Mouse (Mus musculus) small intestine, adult 2 months (tissue): Measurements from ENCODE around the gene Map4k3.

ENCODE experiments used
- CTCF ChIP-seq: fragments of 200-500 bp; IDR thresholded peaks from 2 replicates; pipeline ENCODE4 v1.5.1; 2012; ENCODE audit warnings: low read depth, mild to moderate bottlenecking, control low read depth, inconsistent platforms, low read length, moderate library complexity, mixed read lengths; ENCODE audit not compliant: insufficient replicate concordance, insufficient read length; ENCODE audit errors: extremely low read depth
- POLR2A ChIP-seq: fragments of 200-500 bp; IDR thresholded peaks from 2 replicates; pipeline ENCODE4 v1.6.1; 2012; ENCODE audit warnings: low read depth, mild to moderate bottlenecking, control low read depth, inconsistent platforms, low read length, moderate library complexity

DNA sequence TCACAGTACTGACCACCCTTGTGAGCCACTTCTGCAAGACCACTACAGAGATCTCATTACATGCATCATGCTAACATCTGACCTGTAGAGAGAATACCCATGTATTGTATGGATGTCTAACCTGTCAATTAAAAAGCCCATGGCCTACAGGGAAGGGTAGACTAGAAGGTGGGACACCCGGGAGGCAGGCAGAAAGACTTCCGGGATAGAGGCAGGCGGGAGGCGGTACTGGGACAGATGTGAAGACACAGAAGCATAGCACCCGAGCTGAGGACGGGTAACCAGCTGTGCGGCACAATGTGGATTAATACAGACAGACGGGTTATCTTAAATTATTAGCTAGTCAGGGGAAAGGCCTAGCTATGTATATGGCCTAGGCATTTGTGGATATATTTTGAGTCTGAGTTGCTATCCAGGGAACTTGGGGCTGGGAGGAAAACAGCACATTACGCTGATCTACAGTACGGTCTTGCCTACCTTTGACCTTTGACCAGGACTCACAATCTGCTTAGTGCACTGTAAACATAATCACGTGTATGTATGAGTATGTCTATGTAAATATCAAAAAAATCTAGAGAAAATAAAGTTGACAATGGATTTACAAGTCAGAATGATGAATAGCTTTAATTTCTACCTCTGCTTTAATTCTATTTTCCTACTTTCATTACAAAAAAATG, 51.3 kb downstream of the Map4k3 start:
- no peak for TF ChIP-seq CTCF
- no peak for TF ChIP-seq POLR2A
